8 mouse cellular contexts compared by ENCODE assay signal in genomic region chr17:88439536-88440050, GRCm38 (mm10). TPM values are rescaled to one million over a fixed set of nuclear protein-coding genes. Genes with fewer than 3 reads are reported as not detected.
A peak's percentile ranks its signal among the peaks of the same experiment; 100 is the strongest.
DNase-seq lines count a peak whose midpoint lies in the region; ATAC-seq lines count a peak whose summit lies in the region.

No protein-coding gene starts in this region.

- H3K36me3 ChIP-seq in lung, embryonic 16.5 days (ENCODE audit: control insufficient read depth, insufficient read depth, low read length): no peaks in the 10 kb centered on the region
- H3K36me3 ChIP-seq in hindbrain, embryonic 10.5 days: no peaks in the 10 kb centered on the region
- H3K36me3 ChIP-seq in liver, embryonic 12.5 days: no peaks in the 10 kb centered on the region

- WGBS in lung, embryonic 16.5 days: 80% methylated on average over 12 of the region's 12 CpGs
- WGBS in hindbrain, embryonic 10.5 days: 87% methylated on average over 12 of the region's 12 CpGs
- WGBS in liver, embryonic 12.5 days (ENCODE audit: insufficient replicate concordance): 73% methylated on average over 10 of the region's 12 CpGs

- no peak for DNase-seq in lung, postnatal 36 days
- DNase-seq in cerebellum, adult 8-10 months: peak; percentile 33
- DNase-seq in hindbrain, embryonic 10.5 days (ENCODE audit: low spot score): no peak
- DNase-seq in spleen, postnatal 10 days (ENCODE audit: low spot score in 2 of 2): no peak
- no peak for DNase-seq in left cerebral cortex, postnatal 36 days (ENCODE audit: low spot score in 2 of 2)
- DNase-seq in lung, postnatal 14 days: no peak

- H3K27me3 ChIP-seq in lung, embryonic 16.5 days (ENCODE audit: control insufficient read depth, insufficient read depth, low read depth, low read length): no peaks in the 10 kb centered on the region
- H3K27me3 ChIP-seq in hindbrain, embryonic 10.5 days (ENCODE audit: insufficient read depth, poor library complexity, severe bottlenecking): peaks cover 8% of the 10 kb centered on the region; the same call in 1 of the 2 replicates
- H3K27me3 ChIP-seq in liver, embryonic 12.5 days (replicated peaks): no peaks in the 10 kb centered on the region

- peak overlapping the region; percentile 98 for H3K4me3 ChIP-seq in lung, embryonic 16.5 days (ENCODE audit: low read length)
- peak overlapping the region; percentile 81 for H3K4me3 ChIP-seq in hindbrain, embryonic 10.5 days
- peak overlapping the region; percentile 96 for H3K4me3 ChIP-seq in liver, embryonic 12.5 days

- H3K9me3 ChIP-seq in lung, embryonic 16.5 days (ENCODE audit: control insufficient read depth, low read length): no peaks in the 10 kb centered on the region
- no peaks in the 10 kb centered on the region for H3K9me3 ChIP-seq in hindbrain, embryonic 10.5 days
- no peaks in the 10 kb centered on the region for H3K9me3 ChIP-seq in liver, embryonic 12.5 days (replicated peaks)

- H3K9ac ChIP-seq in lung, embryonic 16.5 days (ENCODE audit: low read length): peak overlapping the region; percentile 97
- H3K9ac ChIP-seq in liver, embryonic 12.5 days: peak overlapping the region; percentile 97

- intact Hi-C loops in left cerebral cortex, postnatal 36 days (cut with DNase I): loop anchor here (2.0 to 5.0 kb wide), 2 partner anchors 183 to 372 kb away; partner anchors contain the start of gene Fbxo11

- H3K4me1 ChIP-seq in lung, embryonic 16.5 days (replicated peaks; ENCODE audit: control insufficient read depth, insufficient read depth, low read length): peaks cover 8% of the 10 kb centered on the region; the same call in 1 of the 2 replicates
- peaks cover 23% of the 10 kb centered on the region for H3K4me1 ChIP-seq in hindbrain, embryonic 10.5 days (replicated peaks)
- H3K4me1 ChIP-seq in liver, embryonic 12.5 days: peaks cover 60% of the 10 kb centered on the region

- peak overlapping the region; percentile 78 for H3K4me2 ChIP-seq in lung, embryonic 16.5 days (ENCODE audit: low read depth, low read length)
- peak overlapping the region; percentile 93 for H3K4me2 ChIP-seq in liver, embryonic 12.5 days

- ATAC-seq in lung, embryonic 16.5 days (ENCODE audit: low read depth): no peak
- no peak for ATAC-seq in liver, embryonic 12.5 days

- H3K27ac ChIP-seq in lung, embryonic 16.5 days (ENCODE audit: low read length): peak overlapping the region; percentile 93
- peak overlapping the region; percentile 97 for H3K27ac ChIP-seq in hindbrain, embryonic 10.5 days
- H3K27ac ChIP-seq in liver, embryonic 12.5 days: peak overlapping the region; percentile 86

RNA-seq across cellular contexts. Expression of gene Foxn2, which starts 0.9 kb away (rescaled TPM):
- 21.5 and 21.8 TPM in 2 replicates for polyA plus RNA-seq in lung, embryonic 16.5 days (2015; fragmentation: Nextera tagmentation; extraction: Ambion mirVana)
- polyA plus RNA-seq in hindbrain, embryonic 10.5 days (2016; fragmentation: Nextera tagmentation; extraction: Ambion mirVana): 10.3 and 14.9 TPM in 2 replicates
- polyA plus RNA-seq in liver, embryonic 12.5 days (2016; fragmentation: Nextera tagmentation; extraction: Ambion mirVana): 17.5 and 18.5 TPM in 2 replicates
- 10 to 100 TPM; 14.1 to 14.5 TPM for total RNA-seq in left cerebral cortex, postnatal 36 days (2021)
